Mouse (Mus musculus) Muller cell, postnatal 12 days (primary cell): ENCODE data around the gene Abcd2.

Source experiments
- DNase-seq: peaks from one replicate; pipeline ENCODE4 v3.0.0-alpha.2; 2015; ENCODE audit errors: inconsistent ontology term

Abcd2 gene

GRCm38 (mm10) chr15:91161153-91161552 is 30.4 kb downstream of the Abcd2 start:
- no peak for DNase-seq

- DNase-seq = no peak
Observed at GRCm38 (mm10) chr15:91153311-91153710, 38.3 kb downstream of the Abcd2 start.

GRCm38 (mm10) chr15:91152592-91152991 is 39.0 kb downstream of the Abcd2 start:
- peak; percentile 76 for DNase-seq

- DNase-seq = no peak
Observed at GRCm38 (mm10) chr15:91124584-91124983, 67.0 kb downstream of the Abcd2 start.

GRCm38 (mm10) chr15:91112555-91113209 is 78.9 kb downstream of the Abcd2 start:
- no peak for DNase-seq

GRCm38 (mm10) chr15:91108102-91108659 is 83.4 kb downstream of the Abcd2 start:
- DNase-seq = no peak

GRCm38 (mm10) chr15:91104934-91105333 is 86.7 kb downstream of the Abcd2 start:
- no peak for DNase-seq

GRCm38 (mm10) chr15:91104276-91104675 is 87.3 kb downstream of the Abcd2 start:
- DNase-seq = peak; percentile 32

GRCm38 (mm10) chr15:91103814-91104213 is 87.8 kb downstream of the Abcd2 start:
- peak; percentile 22 for DNase-seq

- no peak for DNase-seq
Observed at GRCm38 (mm10) chr15:91103305-91103704, 88.3 kb downstream of the Abcd2 start.

GRCm38 (mm10) chr15:91096606-91097005 is 95.0 kb downstream of the Abcd2 start:
- DNase-seq = no peak
